Mouse (Mus musculus): ENCODE measurements around the gene Tstd2. TPM values are rescaled to one million over a fixed set of nuclear protein-coding genes. Genes with fewer than 3 reads are reported as not detected.

Tstd2 gene
- 55.7 and 66.0 TPM in 2 replicates for polyA plus RNA-seq (2016; fragmentation: Nextera tagmentation; extraction: Ambion mirVana)

- Histone ChIP-seq H3K4me1 (replicated peaks) (peaks cover 21% of the 10 kb centered on the region), H3K27ac (peak within 1 kb of the TSS; percentile 98), H3K4me3 (replicated peaks) (peak within 1 kb of the TSS; percentile 65), H3K9me3 (no peaks in the 10 kb centered on the region), H3K4me2 (peak within 1 kb of the TSS; percentile 80), H3K27me3 (no peaks in the 10 kb centered on the region), H3K9ac (replicated peaks) (peak within 1 kb of the TSS; percentile 85), H3K36me3 (peaks cover 20% of the 10 kb centered on the region)
- WGBS, result under 1% methylated on average over 86 of the region's 90 CpGs
- peak; percentile 81 for ATAC-seq (ENCODE audit: insufficient number of reproducible peaks, insufficient read depth, low FRiP score, low TSS enrichment, low read depth)
Observed at GRCm38 (mm10) chr4:46138287-46139222, at the start of gene Tstd2, which contains the start of gene Ncbp1. TSS of gene Tstd2 (minus strand) at chr4:46138694. TSS of gene Ncbp1 (plus strand) at chr4:46138613.

GRCm38 (mm10) chr4:46186466-46186865 lies 48.0 kb upstream of the Tstd2 start:
- Histone ChIP-seq H3K9me3 (no peaks in the 10 kb centered on the region), H3K36me3 (peaks cover 89% of the 10 kb centered on the region), H3K4me1 (replicated peaks) (peaks cover 4% of the 10 kb centered on the region), H3K9ac (replicated peaks) (no peak overlapping the region), H3K27me3 (no peaks in the 10 kb centered on the region), H3K4me3 (replicated peaks) (no peak overlapping the region), H3K27ac (no peak overlapping the region), H3K4me2 (no peak overlapping the region)
- 78% methylated on average over 3 of the region's 3 CpGs for WGBS
- no peak for ATAC-seq (ENCODE audit: insufficient number of reproducible peaks, insufficient read depth, low FRiP score, low TSS enrichment, low read depth)

DNA sequence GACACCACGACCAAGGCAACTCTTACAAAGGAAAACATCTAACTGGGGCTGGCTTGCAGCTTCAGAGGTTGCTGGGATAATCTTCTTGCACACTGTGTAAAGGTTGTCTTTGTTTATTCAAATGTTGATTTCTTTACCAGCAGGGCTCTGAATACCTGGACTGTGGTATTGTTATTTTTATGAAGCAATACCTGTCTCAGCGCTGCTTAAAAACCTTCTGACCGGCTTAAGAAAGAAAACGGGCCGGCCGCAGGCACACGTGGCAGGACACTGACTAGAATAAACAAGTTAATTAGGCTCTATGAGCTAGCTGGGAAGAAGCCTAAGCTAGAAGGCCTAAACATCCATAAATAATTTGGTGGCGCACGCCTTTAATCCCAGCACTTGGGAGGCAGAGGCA lies 47.4 kb upstream of the Tstd2 start:
- H3K4me1 ChIP-seq (replicated peaks), result peaks cover 10% of the 10 kb centered on the region
- no peak for ATAC-seq (ENCODE audit: insufficient number of reproducible peaks, insufficient read depth, low FRiP score, low TSS enrichment, low read depth)
- 68% methylated on average over 9 of the region's 9 CpGs for WGBS
- H3K4me2 ChIP-seq, result no peak overlapping the region
- no peaks in the 10 kb centered on the region for H3K9me3 ChIP-seq
- H3K27me3 ChIP-seq, result no peaks in the 10 kb centered on the region
- no peak overlapping the region for H3K27ac ChIP-seq
- H3K36me3 ChIP-seq, result peaks cover 90% of the 10 kb centered on the region
- no peak overlapping the region for H3K4me3 ChIP-seq (replicated peaks)
- no peak overlapping the region for H3K9ac ChIP-seq (replicated peaks)

GRCm38 (mm10) chr4:46185423-46185822 lies 46.9 kb upstream of the Tstd2 start:
- Histone ChIP-seq H3K9me3 (no peaks in the 10 kb centered on the region), H3K4me2 (no peak overlapping the region), H3K27me3 (no peaks in the 10 kb centered on the region), H3K27ac (no peak overlapping the region), H3K4me3 (replicated peaks) (no peak overlapping the region), H3K9ac (replicated peaks) (no peak overlapping the region), H3K4me1 (replicated peaks) (peaks cover 11% of the 10 kb centered on the region), H3K36me3 (peaks cover 86% of the 10 kb centered on the region)
- 58% methylated on average over 8 of the region's 8 CpGs for WGBS
- ATAC-seq (ENCODE audit: insufficient number of reproducible peaks, insufficient read depth, low FRiP score, low TSS enrichment, low read depth), result no peak

GRCm38 (mm10) chr4:46182181-46182580 lies 43.7 kb upstream of the Tstd2 start:
- no peak overlapping the region for H3K4me3 ChIP-seq (replicated peaks)
- no peaks in the 10 kb centered on the region for H3K9me3 ChIP-seq
- no peak overlapping the region for H3K9ac ChIP-seq (replicated peaks)
- peaks cover 86% of the 10 kb centered on the region for H3K36me3 ChIP-seq
- H3K4me1 ChIP-seq (replicated peaks), result peaks cover 11% of the 10 kb centered on the region
- 80% methylated on average over 7 of the region's 7 CpGs for WGBS
- no peak overlapping the region for H3K27ac ChIP-seq
- no peak overlapping the region for H3K4me2 ChIP-seq
- ATAC-seq (ENCODE audit: insufficient number of reproducible peaks, insufficient read depth, low FRiP score, low TSS enrichment, low read depth), result no peak
- no peaks in the 10 kb centered on the region for H3K27me3 ChIP-seq

DNA sequence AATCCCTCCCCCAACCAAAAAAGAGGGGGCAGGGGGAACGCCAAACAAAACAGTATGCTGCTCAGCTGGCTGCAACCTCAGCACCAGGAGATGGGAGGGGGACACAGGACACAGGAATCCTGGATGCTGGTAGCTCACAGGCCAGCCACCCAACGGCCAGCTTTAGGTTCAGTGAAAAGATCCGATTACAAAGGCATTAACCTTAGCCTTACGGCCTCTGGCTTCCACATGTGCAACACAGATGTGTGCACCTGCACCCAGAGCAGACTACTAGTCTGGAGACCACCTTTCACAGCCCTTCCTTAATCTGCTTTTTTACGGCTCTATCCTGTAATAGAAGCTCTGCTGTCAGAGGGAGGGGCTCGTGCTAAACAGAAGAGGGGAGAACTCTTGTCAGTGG lies 42.7 kb upstream of the Tstd2 start:
- Histone ChIP-seq H3K27ac (peak overlapping the region; percentile 17; the same call in 1 of the 2 replicates), H3K4me1 (replicated peaks) (peaks cover 11% of the 10 kb centered on the region), H3K4me2 (no peak overlapping the region), H3K9me3 (no peaks in the 10 kb centered on the region), H3K36me3 (peaks cover 90% of the 10 kb centered on the region), H3K4me3 (replicated peaks) (no peak overlapping the region), H3K9ac (replicated peaks) (no peak overlapping the region), H3K27me3 (no peaks in the 10 kb centered on the region)
- ATAC-seq (ENCODE audit: insufficient number of reproducible peaks, insufficient read depth, low FRiP score, low TSS enrichment, low read depth), result peak; percentile 76
- 10% methylated on average over 6 of the region's 6 CpGs for WGBS

DNA sequence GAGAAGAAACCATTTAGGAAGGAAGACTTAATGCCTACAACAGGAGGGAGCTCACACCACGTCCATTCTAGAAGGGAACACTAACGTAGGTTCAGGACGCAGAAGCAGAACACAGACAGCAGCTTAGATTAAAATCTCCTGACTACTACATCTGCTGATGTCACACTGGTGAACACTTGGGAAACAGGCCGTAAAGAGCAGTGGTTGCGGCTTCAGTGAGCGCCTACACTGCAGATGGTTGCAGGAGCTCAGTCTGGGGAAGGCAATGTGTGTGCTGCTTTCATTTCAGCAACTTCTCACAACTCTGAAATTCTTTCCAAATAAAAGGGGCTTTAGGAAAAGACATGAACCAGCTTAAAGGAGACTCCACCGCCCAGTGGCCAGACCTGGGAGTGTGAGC lies 39.0 kb upstream of the Tstd2 start:
- H3K4me3 ChIP-seq (replicated peaks), result no peak overlapping the region
- H3K27me3 ChIP-seq, result no peaks in the 10 kb centered on the region
- WGBS, result 84% methylated on average over 7 of the region's 7 CpGs
- no peak for ATAC-seq (ENCODE audit: insufficient number of reproducible peaks, insufficient read depth, low FRiP score, low TSS enrichment, low read depth)
- peaks cover 91% of the 10 kb centered on the region for H3K36me3 ChIP-seq
- H3K9ac ChIP-seq (replicated peaks), result no peak overlapping the region
- H3K4me2 ChIP-seq, result no peak overlapping the region
- no peak overlapping the region for H3K27ac ChIP-seq
- peaks cover 11% of the 10 kb centered on the region for H3K4me1 ChIP-seq (replicated peaks)
- H3K9me3 ChIP-seq, result no peaks in the 10 kb centered on the region

DNA sequence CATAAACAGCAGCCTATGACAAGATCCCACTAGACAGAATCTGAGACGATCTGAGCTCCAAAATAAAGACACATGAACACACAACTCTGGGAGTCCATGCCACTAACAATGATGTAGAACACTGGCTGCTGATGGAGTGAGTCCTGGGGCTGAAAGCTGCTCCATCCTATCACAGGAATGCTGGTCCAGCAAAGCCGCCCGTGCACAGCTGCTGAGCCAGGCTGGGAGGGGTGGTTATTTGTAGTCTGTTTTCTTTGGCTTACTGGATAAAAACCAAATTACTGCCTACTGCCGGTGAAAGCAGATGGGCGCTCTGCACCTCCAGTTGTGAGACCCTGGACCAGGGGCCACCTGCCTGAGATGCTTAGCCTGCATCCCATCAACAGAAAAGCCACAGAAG lies 38.5 kb upstream of the Tstd2 start:
- H3K36me3 ChIP-seq, result peaks cover 91% of the 10 kb centered on the region
- no peak overlapping the region for H3K4me3 ChIP-seq (replicated peaks)
- H3K9me3 ChIP-seq, result no peaks in the 10 kb centered on the region
- H3K27me3 ChIP-seq, result no peaks in the 10 kb centered on the region
- no peak overlapping the region for H3K9ac ChIP-seq (replicated peaks)
- 77% methylated on average over 5 of the region's 5 CpGs for WGBS
- H3K4me1 ChIP-seq (replicated peaks), result peaks cover 11% of the 10 kb centered on the region
- H3K4me2 ChIP-seq, result no peak overlapping the region
- H3K27ac ChIP-seq, result no peak overlapping the region
- ATAC-seq (ENCODE audit: insufficient number of reproducible peaks, insufficient read depth, low FRiP score, low TSS enrichment, low read depth), result no peak

DNA sequence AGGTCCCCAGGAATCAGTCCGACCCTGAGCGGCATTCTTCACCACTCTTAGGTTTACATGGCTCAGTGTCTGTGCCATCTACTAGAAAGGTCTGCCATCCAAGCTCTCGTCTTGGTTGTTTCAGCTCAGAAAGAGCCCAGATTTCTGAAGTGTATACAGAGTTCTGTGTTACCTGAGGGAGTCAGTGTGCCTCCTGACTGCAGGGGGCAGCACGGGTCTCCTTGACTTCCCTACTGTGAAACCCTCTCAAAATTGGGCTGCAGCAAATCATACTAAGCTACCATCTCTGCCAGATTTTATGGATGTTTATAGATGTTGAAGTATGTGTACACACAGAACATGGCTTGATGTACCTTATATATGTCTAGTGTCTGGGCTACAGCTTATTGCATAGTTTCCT lies 37.8 kb upstream of the Tstd2 start:
- 75% methylated on average over 4 of the region's 4 CpGs for WGBS
- Histone ChIP-seq H3K27ac (no peak overlapping the region), H3K4me1 (replicated peaks) (peaks cover 5% of the 10 kb centered on the region), H3K36me3 (peaks cover 93% of the 10 kb centered on the region), H3K4me2 (no peak overlapping the region), H3K9me3 (no peaks in the 10 kb centered on the region), H3K4me3 (replicated peaks) (no peak overlapping the region), H3K9ac (replicated peaks) (no peak overlapping the region), H3K27me3 (no peaks in the 10 kb centered on the region)
- no peak for ATAC-seq (ENCODE audit: insufficient number of reproducible peaks, insufficient read depth, low FRiP score, low TSS enrichment, low read depth)

GRCm38 (mm10) chr4:46171761-46172160 lies 33.3 kb upstream of the Tstd2 start:
- Histone ChIP-seq H3K27ac (no peak overlapping the region), H3K9ac (replicated peaks) (no peak overlapping the region), H3K27me3 (no peaks in the 10 kb centered on the region), H3K9me3 (no peaks in the 10 kb centered on the region), H3K36me3 (peaks cover 97% of the 10 kb centered on the region), H3K4me1 (replicated peaks) (no peaks in the 10 kb centered on the region), H3K4me3 (replicated peaks) (no peak overlapping the region), H3K4me2 (no peak overlapping the region)
- WGBS, result 93% methylated on average over 7 of the region's 7 CpGs
- ATAC-seq (ENCODE audit: insufficient number of reproducible peaks, insufficient read depth, low FRiP score, low TSS enrichment, low read depth), result no peak

- Histone ChIP-seq H3K9ac (replicated peaks) (no peak overlapping the region), H3K4me1 (replicated peaks) (no peaks in the 10 kb centered on the region), H3K9me3 (no peaks in the 10 kb centered on the region), H3K27ac (no peak overlapping the region), H3K27me3 (no peaks in the 10 kb centered on the region), H3K4me3 (replicated peaks) (no peak overlapping the region), H3K4me2 (no peak overlapping the region), H3K36me3 (peaks cover 99% of the 10 kb centered on the region)
- WGBS, result 92% methylated on average over 5 of the region's 5 CpGs
- no peak for ATAC-seq (ENCODE audit: insufficient number of reproducible peaks, insufficient read depth, low FRiP score, low TSS enrichment, low read depth)
Observed at GRCm38 (mm10) chr4:46165831-46166230, 27.3 kb upstream of the Tstd2 start.
